Mouse (Mus musculus) forebrain, embryonic 11.5 days (tissue): ENCODE data around the gene Rnd1. TPM values are rescaled to one million over a fixed set of nuclear protein-coding genes. Genes with fewer than 3 reads are reported as not detected.

Experiments used
- ATAC-seq: fragments of 200-750 bp; cut with Nextera tagmentation; replicated peaks from 2 replicates; pipeline ENCODE4 v1.8.0; 2017; ENCODE audit warnings: moderate TSS enrichment; ENCODE audit not compliant: low FRiP score
- DNase-seq: peaks from one replicate; pipeline ENCODE4 v3.0.0-alpha.2; 2017; ENCODE audit warnings: low spot score
- H3K27ac ChIP-seq: fragments of 300-500 bp; sonication (generic); 2 replicates; pipeline ENCODE4 v1.5.1; 2014; ENCODE audit warnings: low read depth, low read length
- H3K27me3 ChIP-seq: fragments of 300-500 bp; sonication (generic); 2 replicates; pipeline ENCODE4 v1.6.1; 2014; ENCODE audit warnings: mild to moderate bottlenecking, low read length, mixed read lengths; ENCODE audit not compliant: control insufficient read depth, insufficient read depth
- H3K36me3 ChIP-seq: fragments of 300-500 bp; sonication (generic); 2 replicates; pipeline ENCODE4 v1.6.1; 2014; ENCODE audit warnings: mild to moderate bottlenecking, low read length, moderate library complexity, mixed read lengths; ENCODE audit not compliant: control insufficient read depth, insufficient read depth
- H3K4me1 ChIP-seq: fragments of 300-500 bp; sonication (generic); replicated peaks from 2 replicates; pipeline ENCODE4 v1.6.1; 2014; ENCODE audit warnings: low read length, mixed read lengths; ENCODE audit not compliant: control insufficient read depth, insufficient read depth
- H3K4me2 ChIP-seq: fragments of 300-500 bp; sonication (generic); 2 replicates; pipeline ENCODE4 v1.6.1; 2014; ENCODE audit warnings: low read depth, mild to moderate bottlenecking, low read length, moderate library complexity, mixed read lengths; ENCODE audit not compliant: severe bottlenecking
- H3K4me3 ChIP-seq: fragments of 300-500 bp; sonication (generic); 2 replicates; pipeline ENCODE4 v1.5.1; 2014; ENCODE audit warnings: low read depth, low read length
- H3K9ac ChIP-seq: fragments of 300-500 bp; sonication (generic); 2 replicates; pipeline ENCODE4 v1.6.1; 2014; ENCODE audit warnings: low read length
- H3K9me3 ChIP-seq: fragments of 300-500 bp; sonication (generic); 2 replicates; pipeline ENCODE4 v1.6.1; 2016; ENCODE audit warnings: low read length, mixed read lengths; ENCODE audit not compliant: control insufficient read depth
- WGBS: fragments of 180-500 bp; shearing (Covaris S2); extraction: QIAGEN DNeasy Blood & Tissue Kit; methylation state at CpG from one replicate; pipeline ENCODE4 v1.1.7; 2014; 5-methylcytosine and 5-hydroxymethylcytosine counted together
- polyA plus RNA-seq: library from polyadenylated mRNA; unstranded; fragments of >200 nt; fragmentation: Nextera tagmentation; extraction: Ambion mirVana; gene quantifications from 2 replicates; pipeline ENCODE4 v1.2.1, GENCODE M21; 2014

Gene Rnd1
- polyA plus RNA-seq, 1 experiment from 2014 or later = 1.9 TPM

DNA sequence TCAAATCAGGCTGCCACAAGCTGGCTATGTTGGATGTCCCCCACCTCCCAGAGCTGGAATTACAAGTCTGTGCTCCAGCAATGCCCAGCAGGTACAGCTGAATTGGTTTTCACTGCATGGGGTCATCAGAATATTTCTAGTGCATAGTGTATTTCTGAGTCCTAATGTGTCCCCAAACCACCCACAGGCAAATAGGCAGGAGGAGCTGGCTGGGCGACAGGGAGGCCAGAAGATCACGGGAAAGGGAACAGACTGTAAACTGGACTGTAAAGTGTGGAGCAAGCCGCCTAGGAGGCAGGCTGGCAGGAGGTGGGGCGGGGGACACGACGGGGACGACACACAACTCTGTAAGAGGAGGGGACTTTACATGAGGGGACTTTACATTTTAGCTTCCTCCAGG lies 55.1 kb downstream of the Rnd1 start:
- peak overlapping the region; percentile 20; the same call in 1 of the 2 replicates for H3K9ac ChIP-seq
- H3K36me3 ChIP-seq = no peaks in the 10 kb centered on the region

DNA sequence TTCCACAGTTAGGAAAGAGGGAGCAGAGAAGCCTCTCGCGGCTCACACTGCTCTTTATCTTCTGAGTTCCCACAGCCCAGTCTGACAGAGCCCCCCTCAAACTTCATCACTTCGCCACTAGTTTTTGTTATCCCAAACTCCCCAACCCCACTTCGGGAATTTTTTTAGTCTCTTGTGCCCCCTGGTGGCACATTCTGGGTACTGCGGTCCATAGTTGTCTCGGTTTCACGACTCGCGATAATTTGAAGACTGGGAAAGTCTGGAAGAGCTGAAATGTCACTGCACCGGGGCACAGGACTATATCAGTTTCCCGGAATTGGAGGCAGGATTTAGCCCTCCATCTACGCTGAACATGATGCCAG lies 60.1 kb downstream of the Rnd1 start:
- H3K36me3 ChIP-seq = no peaks in the 10 kb centered on the region
- H3K9ac ChIP-seq = peak overlapping the region; percentile 9; the same call in 1 of the 2 replicates
- H3K4me2 ChIP-seq = no peak overlapping the region
- no peak overlapping the region for H3K4me3 ChIP-seq
- H3K27me3 ChIP-seq = no peaks in the 10 kb centered on the region
- ATAC-seq (no peak), DNase-seq (peak; percentile 91)
- H3K27ac ChIP-seq = no peak overlapping the region
- no peaks in the 10 kb centered on the region for H3K9me3 ChIP-seq
- 3% methylated on average over 12 of the region's 12 CpGs for WGBS
- H3K4me1 ChIP-seq = peaks cover 6% of the 10 kb centered on the region; the same call in 1 of the 2 replicates

More for the DNA sequence above, 55.1 kb downstream of the Rnd1 start:
- no peak overlapping the region for H3K27ac ChIP-seq
- peaks cover 4% of the 10 kb centered on the region; the same call in 1 of the 2 replicates for H3K4me1 ChIP-seq
- H3K4me3 ChIP-seq = no peak overlapping the region
- WGBS = 6% methylated on average over 7 of the region's 7 CpGs
- DNase-seq = no peak
- no peaks in the 10 kb centered on the region for H3K9me3 ChIP-seq
- ATAC-seq = no peak
- no peaks in the 10 kb centered on the region; the same call in 1 of the 2 replicates for H3K27me3 ChIP-seq
- H3K4me2 ChIP-seq = no peak overlapping the region

DNA sequence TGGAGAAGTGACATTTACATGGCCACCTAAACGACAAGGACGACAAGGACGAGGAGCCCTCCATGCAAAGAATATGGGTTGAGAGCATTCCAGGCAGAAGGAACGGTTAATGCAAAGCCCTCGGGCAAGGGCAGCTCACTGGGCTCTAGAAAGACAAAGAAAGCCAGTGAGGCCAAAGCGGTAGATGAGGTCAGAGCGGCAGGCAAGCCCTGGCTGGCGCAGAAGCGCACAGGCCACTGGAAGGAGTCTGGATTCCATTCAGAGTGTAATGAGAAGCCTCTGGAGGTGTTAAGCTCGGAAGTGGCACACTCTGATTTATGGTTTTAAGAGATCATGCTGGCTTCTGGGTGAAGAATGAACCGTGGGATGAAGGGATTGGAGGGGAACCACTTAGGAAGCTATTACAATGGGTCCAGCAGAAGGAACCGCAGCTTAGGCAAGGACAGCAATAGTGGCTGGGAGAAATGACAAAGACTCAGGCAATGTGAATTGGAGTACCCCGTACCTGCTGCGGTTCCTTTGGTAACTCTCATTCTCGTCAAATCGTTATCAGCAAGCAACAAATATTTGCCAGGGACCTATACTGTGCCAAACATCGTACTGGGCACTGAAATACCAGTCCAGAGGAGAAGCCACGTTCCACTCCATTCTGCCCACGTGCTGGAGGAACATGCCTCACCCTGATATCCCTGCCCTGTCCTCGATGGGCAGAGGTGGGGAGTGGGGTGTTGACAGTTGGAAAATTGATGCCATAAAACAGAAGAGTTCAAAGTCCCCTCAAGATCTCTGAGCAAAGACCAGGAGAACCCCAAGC lies 60.7 kb downstream of the Rnd1 start:
- H3K9me3 ChIP-seq = no peaks in the 10 kb centered on the region
- 37% methylated on average over 20 of the region's 20 CpGs for WGBS
- no peak for DNase-seq
- H3K27ac ChIP-seq = no peak overlapping the region
- H3K4me1 ChIP-seq = peaks cover 6% of the 10 kb centered on the region; the same call in 1 of the 2 replicates
- H3K4me3 ChIP-seq = no peak overlapping the region
- no peak for ATAC-seq
- H3K36me3 ChIP-seq = no peaks in the 10 kb centered on the region
- H3K27me3 ChIP-seq = no peaks in the 10 kb centered on the region
- peak overlapping the region; percentile 32; the same call in 1 of the 2 replicates for H3K9ac ChIP-seq
- H3K4me2 ChIP-seq = no peak overlapping the region

DNA sequence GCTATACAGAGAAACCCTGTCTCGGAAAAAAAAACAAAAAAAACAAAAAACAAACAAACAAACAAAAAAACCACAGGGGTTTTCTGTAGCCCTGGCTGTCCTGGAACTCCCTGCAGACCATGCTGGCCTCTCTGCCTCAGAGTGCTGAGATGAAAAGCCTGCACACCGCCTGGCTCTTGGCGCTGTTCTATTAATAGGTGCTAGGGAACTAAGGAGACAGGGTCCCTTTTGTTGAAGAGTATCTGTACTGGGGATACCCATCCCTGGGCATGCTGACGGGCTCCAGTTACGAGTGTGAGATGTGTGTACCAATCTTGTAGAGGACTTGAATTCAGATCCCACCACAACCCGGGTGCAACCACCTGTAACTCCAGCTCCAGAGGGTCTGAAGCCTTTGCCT lies 61.5 kb downstream of the Rnd1 start:
- Histone ChIP-seq H3K4me3 (no peak overlapping the region), H3K27ac (no peak overlapping the region), H3K36me3 (no peaks in the 10 kb centered on the region), H3K27me3 (no peaks in the 10 kb centered on the region), H3K4me1 (peaks cover 6% of the 10 kb centered on the region; the same call in 1 of the 2 replicates), H3K9me3 (no peaks in the 10 kb centered on the region), H3K4me2 (no peak overlapping the region), H3K9ac (no peak overlapping the region)
- ATAC-seq (no peak), DNase-seq (no peak)
- WGBS = 71% methylated on average over 6 of the region's 6 CpGs

DNA sequence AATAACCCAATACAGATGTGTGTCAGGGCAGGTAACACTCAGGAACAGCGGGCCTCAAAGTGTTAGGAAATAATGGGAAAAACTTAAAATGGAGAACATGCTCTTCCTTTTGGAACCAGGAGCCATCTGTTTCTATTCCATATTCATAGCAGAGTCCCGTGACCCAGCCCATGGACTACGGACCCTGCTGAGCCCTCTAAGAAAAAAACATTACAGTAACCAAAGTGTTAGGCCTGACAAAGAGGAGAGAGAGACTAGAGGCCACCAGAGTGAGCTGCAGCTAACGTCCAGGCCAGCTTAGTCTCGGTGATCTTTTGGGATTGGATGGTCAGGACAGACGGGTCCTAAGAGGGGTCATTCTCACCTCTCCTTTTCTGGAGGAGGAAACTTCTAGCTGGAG lies 62.3 kb downstream of the Rnd1 start:
- no peaks in the 10 kb centered on the region for H3K9me3 ChIP-seq
- no peak overlapping the region for H3K4me3 ChIP-seq
- no peak for DNase-seq
- H3K27ac ChIP-seq = no peak overlapping the region
- H3K4me1 ChIP-seq = peaks cover 8% of the 10 kb centered on the region; the same call in 1 of the 2 replicates
- 65% methylated on average over 6 of the region's 6 CpGs for WGBS
- H3K9ac ChIP-seq = no peak overlapping the region
- no peak overlapping the region for H3K4me2 ChIP-seq
- no peaks in the 10 kb centered on the region for H3K36me3 ChIP-seq
- no peak for ATAC-seq
- H3K27me3 ChIP-seq = no peaks in the 10 kb centered on the region

DNA sequence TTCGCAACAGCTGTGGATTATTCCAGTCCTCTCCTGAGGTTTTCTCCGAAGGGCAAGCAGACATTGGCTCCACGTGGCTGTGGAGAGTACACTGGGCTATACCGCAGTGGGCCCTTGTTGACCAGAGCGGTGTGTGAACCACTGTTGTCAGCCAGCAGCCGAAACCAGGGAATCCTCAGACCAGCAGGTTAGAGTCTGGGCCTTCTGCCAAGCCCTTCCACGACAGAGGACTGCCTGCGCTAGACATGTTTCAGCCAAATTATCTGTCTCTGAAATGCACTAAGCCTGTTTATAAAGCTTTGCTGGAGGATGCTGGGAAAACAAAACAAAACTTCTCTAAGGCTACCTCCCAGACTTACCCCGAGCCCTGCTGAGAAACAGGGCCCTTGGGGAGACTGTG lies 62.7 kb downstream of the Rnd1 start:
- H3K36me3 ChIP-seq = no peaks in the 10 kb centered on the region
- 73% methylated on average over 9 of the region's 9 CpGs for WGBS
- H3K9me3 ChIP-seq = no peaks in the 10 kb centered on the region
- H3K27me3 ChIP-seq = no peaks in the 10 kb centered on the region
- H3K4me3 ChIP-seq = no peak overlapping the region
- no peak for ATAC-seq
- H3K9ac ChIP-seq = peak overlapping the region; percentile 8
- no peak for DNase-seq
- H3K27ac ChIP-seq = no peak overlapping the region
- H3K4me2 ChIP-seq = no peak overlapping the region
- peaks cover 8% of the 10 kb centered on the region; the same call in 1 of the 2 replicates for H3K4me1 ChIP-seq

Other genes starting within 250 kb of the Rnd1 start
- not detected in 2 replicates for gene Olfr282, start 246.2 kb downstream of the Rnd1 start, polyA plus RNA-seq
- not detected in 2 replicates for gene Olfr281, start 224.9 kb downstream of the Rnd1 start, polyA plus RNA-seq
- not detected in 2 replicates for gene OR5BS1P, start 207.6 kb downstream of the Rnd1 start, polyA plus RNA-seq
- gene Lalba, start 194.7 kb downstream of the Rnd1 start, polyA plus RNA-seq = 0.25 TPM in 1 of 2 replicates, not detected in the other
- gene Olfr279, start 185.1 kb downstream of the Rnd1 start, polyA plus RNA-seq = not detected in 2 replicates
- gene Kansl2, start 143.2 kb downstream of the Rnd1 start, polyA plus RNA-seq = 138 and 152 TPM in 2 replicates
- 62.2 and 67.0 TPM in 2 replicates for gene Ccnt1, start 106.5 kb downstream of the Rnd1 start, polyA plus RNA-seq
- gene 4930415O20Rik, start 106.5 kb downstream of the Rnd1 start, polyA plus RNA-seq = not detected in 2 replicates
- gene Adcy6, start 67.4 kb downstream of the Rnd1 start, polyA plus RNA-seq = 11.2 and 12.3 TPM in 2 replicates
- 45.3 and 46.9 TPM in 2 replicates for gene Cacnb3, start 46.6 kb downstream of the Rnd1 start, polyA plus RNA-seq
- gene Ddx23, start 14.6 kb downstream of the Rnd1 start, polyA plus RNA-seq = 24.2 and 31.2 TPM in 2 replicates
- gene Ccdc65, start 30.7 kb upstream of the Rnd1 start, polyA plus RNA-seq = 0.92 and 1.3 TPM in 2 replicates
- 6.1 and 6.7 TPM in 2 replicates for gene Fkbp11, start 50.7 kb upstream of the Rnd1 start, polyA plus RNA-seq
- gene Arf3, start 85.8 kb upstream of the Rnd1 start, polyA plus RNA-seq = 38.1 and 41.4 TPM in 2 replicates
- gene Wnt10b, start 100.7 kb upstream of the Rnd1 start, polyA plus RNA-seq = 0.41 and 0.43 TPM in 2 replicates
- gene Wnt1, start 112.4 kb upstream of the Rnd1 start, polyA plus RNA-seq = 0.47 and 0.68 TPM in 2 replicates
- not detected in 2 replicates for gene Ddn, start 132.0 kb upstream of the Rnd1 start, polyA plus RNA-seq
- gene Prkag1, start 154.1 kb upstream of the Rnd1 start, polyA plus RNA-seq = 89.4 and 92.5 TPM in 2 replicates
- 20.1 and 20.6 TPM in 2 replicates for gene Kmt2d, start 193.7 kb upstream of the Rnd1 start, polyA plus RNA-seq
- 12.5 and 14.1 TPM in 2 replicates for gene Rhebl1, start 217.1 kb upstream of the Rnd1 start, polyA plus RNA-seq
- 0.28 and 0.29 TPM in 2 replicates for gene Dhh, start 221.1 kb upstream of the Rnd1 start, polyA plus RNA-seq
- 8.7 and 9.4 TPM in 2 replicates for gene Lmbr1l, start 240.8 kb upstream of the Rnd1 start, polyA plus RNA-seq